Comparison of ENCODE assay signal across 15 mouse cellular contexts in the genomic region with DNA sequence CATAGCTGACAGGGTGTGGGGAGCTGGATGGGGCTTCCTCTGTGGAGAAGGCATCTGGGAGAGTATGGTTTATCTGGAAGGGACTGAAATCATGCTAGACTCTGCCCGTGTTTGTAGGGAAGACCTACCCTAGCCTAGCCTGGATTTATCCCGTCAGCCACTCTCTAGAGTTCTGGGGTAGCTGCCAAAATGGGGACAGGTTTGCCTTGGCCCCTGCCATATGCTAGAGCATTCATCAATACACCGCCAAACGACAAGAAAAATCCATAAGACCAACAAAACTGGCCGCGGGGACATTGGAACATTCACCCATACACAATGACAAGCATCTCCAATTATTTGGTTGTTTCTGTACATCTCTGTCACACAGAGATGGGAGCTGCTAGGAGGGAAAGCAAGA.
"Had no signal": no experiment of that assay in that cellular context is flagged by ENCODE, and none has a peak within 500 bp of the region (broad histone marks: within the 10 kb centered on the region; RNA-seq: fewer than 3 reads in every experiment).

No protein-coding gene starts in this region.

- H3K4me3 ChIP-seq: layer of hippocampus, adult 2 months; lung, embryonic 15.5 days; megakaryocyte, embryonic 14.5 days had no signal

- H3K4me2 ChIP-seq: lung, embryonic 15.5 days; midbrain, embryonic 11.5 days had no signal

- H3K27ac ChIP-seq: kidney, postnatal 0 days; liver, embryonic 14.5 days; lung, embryonic 15.5 days had no signal

- H3K27me3 ChIP-seq: lung, embryonic 15.5 days; megakaryocyte, embryonic 14.5 days had no signal

- H3K9ac ChIP-seq: liver, embryonic 14.5 days; lung, embryonic 15.5 days had no signal

- H3K9me3 ChIP-seq: lung, embryonic 15.5 days had no signal

- H3K36me3 ChIP-seq: lung, embryonic 15.5 days had no signal

- DNase-seq: kidney, adult 2 months; kidney, postnatal 25 days; layer of hippocampus, adult 9-11 months; lung, adult 18-20 months; lung, postnatal 10 days; lung, postnatal 36 days; midbrain, embryonic 14.5 days; thymus, adult 18-20 months; thymus, postnatal 36 days had no signal

- H3K4me1 ChIP-seq: megakaryocyte, embryonic 14.5 days had no signal
